Mouse (Mus musculus): ENCODE results near the gene Mrps16. TPM values are rescaled to one million over a fixed set of nuclear protein-coding genes. Genes with fewer than 3 reads are reported as not detected.

The Mrps16 gene
- total and polyA plus RNA-seq, 3 experiments: 54.7 to 74.9 (median 68.6) TPM

GRCm38 (mm10) chr14:20392326-20392725, 1.1 kb downstream of the Mrps16 start:
- no peak for DNase-seq
- TF ChIP-seq POLR2A (IDR thresholded peaks at IDR 0.05; ENCODE audit: insufficient read depth, low read depth, low read length) (no peak), CTCF (IDR thresholded peaks at IDR 0.05) (no peak)
- no peaks in the 10 kb centered on the region for H3K79me2 ChIP-seq (replicated peaks; ENCODE audit: control insufficient read depth, insufficient read depth, low read length)
- H3K9ac ChIP-seq (ENCODE audit: low read depth, low read length): no peak overlapping the region
- H3K36me3 ChIP-seq (ENCODE audit: control insufficient read depth, insufficient read depth, low read length): peaks cover 4% of the 10 kb centered on the region
- no peak overlapping the region for H3K27ac ChIP-seq
- intact Hi-C loops (cut with DNase I): loop anchor here (2.0 to 10.0 kb wide), 3 partner anchors 85 to 252 kb away; partner anchors contain the start of genes Ppp3cb and Usp54
- WGBS: 78% methylated on average over 4 of the region's 4 CpGs
- no peak overlapping the region for H3K4me3 ChIP-seq
- no peaks in the 10 kb centered on the region for H3K27me3 ChIP-seq (ENCODE audit: control insufficient read depth, insufficient read depth, low read length)
- H3K4me1 ChIP-seq (ENCODE audit: control insufficient read depth, insufficient read depth, low read length): peaks cover 2% of the 10 kb centered on the region; the same call in 1 of the 2 replicates

- no peak for TF ChIP-seq POLR2A (IDR thresholded peaks at IDR 0.05; ENCODE audit: insufficient read depth, low read depth, low read length)
- TF ChIP-seq EP300 (IDR thresholded peaks at IDR 0.05; ENCODE audit: insufficient read depth, low read depth, low read length): no peak
- no peak for TF ChIP-seq CTCF (IDR thresholded peaks at IDR 0.05)
- WGBS: 87% methylated on average over 8 of the region's 8 CpGs
- intact Hi-C loops (cut with DNase I): loop anchor here (2.0 to 10.0 kb wide), 3 partner anchors 41 to 255 kb away; partner anchors contain the start of genes Ecd, Fam149b and Usp54
- Histone ChIP-seq H3K36me3 (ENCODE audit: control insufficient read depth, insufficient read depth, low read length) (peaks cover 4% of the 10 kb centered on the region), H3K4me1 (ENCODE audit: control insufficient read depth, insufficient read depth, low read length) (peaks cover 2% of the 10 kb centered on the region; the same call in 1 of the 2 replicates), H3K9ac (ENCODE audit: low read depth, low read length) (no peak overlapping the region), H3K4me3 (peak overlapping the region; percentile 90), H3K27me3 (ENCODE audit: control insufficient read depth, insufficient read depth, low read length) (no peaks in the 10 kb centered on the region), H3K79me2 (replicated peaks; ENCODE audit: control insufficient read depth, insufficient read depth, low read length) (peaks cover 2% of the 10 kb centered on the region; the same call in 1 of the 2 replicates), H3K27ac (peak overlapping the region; percentile 75)
- DNase-seq: no peak
Measured at GRCm38 (mm10) chr14:20389446-20390079, 3.9 kb downstream of the Mrps16 start.

GRCm38 (mm10) chr14:20388441-20389129, 4.8 kb downstream of the Mrps16 start, which contains the start of gene Dnajc9:
TSS of gene Dnajc9 (minus strand) at chr14:20388910.
- peak within 1 kb of the TSS; percentile 75 for H3K27ac ChIP-seq
- H3K36me3 ChIP-seq (ENCODE audit: control insufficient read depth, insufficient read depth, low read length): peaks cover 4% of the 10 kb centered on the region
- peaks cover 2% of the 10 kb centered on the region; the same call in 1 of the 2 replicates for H3K4me1 ChIP-seq (ENCODE audit: control insufficient read depth, insufficient read depth, low read length)
- intact Hi-C loops (cut with DNase I): loop anchor here (2.0 kb wide), 1 partner anchor 40 kb away; the partner anchor contains the start of genes Ecd and Fam149b
- WGBS: under 1% methylated on average over 59 of the region's 59 CpGs
- no peaks in the 10 kb centered on the region for H3K27me3 ChIP-seq (ENCODE audit: control insufficient read depth, insufficient read depth, low read length)
- DNase-seq: peak; percentile 96 to 98
- 0 out of 2 replicates have a peak, but pooled peaks have one; percentile 51 for TF ChIP-seq EP300 (IDR thresholded peaks at IDR 0.05; ENCODE audit: insufficient read depth, low read depth, low read length)
- TF ChIP-seq POLR2A (IDR thresholded peaks at IDR 0.05; ENCODE audit: insufficient read depth, low read depth, low read length): peak; percentile 90
- TF ChIP-seq CTCF (IDR thresholded peaks at IDR 0.05): peak; percentile 27; the same call in 1 of the 2 replicates
- peak within 1 kb of the TSS; percentile 90 for H3K4me3 ChIP-seq
- H3K9ac ChIP-seq (ENCODE audit: low read depth, low read length): peak within 1 kb of the TSS; percentile 74
- H3K79me2 ChIP-seq (replicated peaks; ENCODE audit: control insufficient read depth, insufficient read depth, low read length): peaks cover 2% of the 10 kb centered on the region; the same call in 1 of the 2 replicates

- H3K27me3 ChIP-seq (ENCODE audit: control insufficient read depth, insufficient read depth, low read length): no peaks in the 10 kb centered on the region
- no peaks in the 10 kb centered on the region for H3K79me2 ChIP-seq (replicated peaks; ENCODE audit: control insufficient read depth, insufficient read depth, low read length)
- 80% methylated on average over 9 of the region's 9 CpGs for WGBS
- H3K4me1 ChIP-seq (ENCODE audit: control insufficient read depth, insufficient read depth, low read length): no peaks in the 10 kb centered on the region
- DNase-seq: no peak
- no peaks in the 10 kb centered on the region for H3K36me3 ChIP-seq (ENCODE audit: control insufficient read depth, insufficient read depth, low read length)
- no peak overlapping the region for H3K9ac ChIP-seq (ENCODE audit: low read depth, low read length)
- no peak overlapping the region for H3K4me3 ChIP-seq
- no peak overlapping the region for H3K27ac ChIP-seq
- TF ChIP-seq CTCF (IDR thresholded peaks at IDR 0.05) (no peak), EP300 (IDR thresholded peaks at IDR 0.05; ENCODE audit: insufficient read depth, low read depth, low read length) (no peak), POLR2A (IDR thresholded peaks at IDR 0.05; ENCODE audit: insufficient read depth, low read depth, low read length) (no peak)
- intact Hi-C loops (cut with DNase I): no loop called here
Measured at GRCm38 (mm10) chr14:20379753-20380430, 13.5 kb downstream of the Mrps16 start.

GRCm38 (mm10) chr14:20379087-20379640, 14.3 kb downstream of the Mrps16 start:
- no peaks in the 10 kb centered on the region for H3K27me3 ChIP-seq (ENCODE audit: control insufficient read depth, insufficient read depth, low read length)
- H3K9ac ChIP-seq (ENCODE audit: low read depth, low read length): no peak overlapping the region
- no peaks in the 10 kb centered on the region for H3K36me3 ChIP-seq (ENCODE audit: control insufficient read depth, insufficient read depth, low read length)
- H3K79me2 ChIP-seq (replicated peaks; ENCODE audit: control insufficient read depth, insufficient read depth, low read length): no peaks in the 10 kb centered on the region
- DNase-seq: no peak
- no peaks in the 10 kb centered on the region for H3K4me1 ChIP-seq (ENCODE audit: control insufficient read depth, insufficient read depth, low read length)
- no peak overlapping the region for H3K4me3 ChIP-seq
- intact Hi-C loops (cut with DNase I): no loop called here
- WGBS: 85% methylated on average over 5 of the region's 5 CpGs
- no peak for TF ChIP-seq CTCF (IDR thresholded peaks at IDR 0.05)
- no peak for TF ChIP-seq POLR2A (IDR thresholded peaks at IDR 0.05; ENCODE audit: insufficient read depth, low read depth, low read length)
- no peak for TF ChIP-seq EP300 (IDR thresholded peaks at IDR 0.05; ENCODE audit: insufficient read depth, low read depth, low read length)
- H3K27ac ChIP-seq: no peak overlapping the region

Data from heart, adult 2 months (tissue).